Mouse (Mus musculus) G1E-ER4 (cell line): ENCODE results near the gene Pip5k1b. TPM values are rescaled to one million over a fixed set of nuclear protein-coding genes. Genes with fewer than 3 reads are reported as not detected.

Source experiments
- GATA1 ChIP-seq: IDR thresholded peaks from one replicate; pipeline ENCODE4 v1.8.0; 2012; ENCODE audit warnings: low read length, inconsistent platforms
- polyA plus RNA-seq: library from polyadenylated mRNA; stranded (reverse); fragments of >175 nt; gene quantifications from 2 replicates; pipeline ENCODE4 v1.2.3, GENCODE M21; 2012

Gene Pip5k1b
- polyA plus RNA-seq, 1 experiment: 10.6 TPM

DNA sequence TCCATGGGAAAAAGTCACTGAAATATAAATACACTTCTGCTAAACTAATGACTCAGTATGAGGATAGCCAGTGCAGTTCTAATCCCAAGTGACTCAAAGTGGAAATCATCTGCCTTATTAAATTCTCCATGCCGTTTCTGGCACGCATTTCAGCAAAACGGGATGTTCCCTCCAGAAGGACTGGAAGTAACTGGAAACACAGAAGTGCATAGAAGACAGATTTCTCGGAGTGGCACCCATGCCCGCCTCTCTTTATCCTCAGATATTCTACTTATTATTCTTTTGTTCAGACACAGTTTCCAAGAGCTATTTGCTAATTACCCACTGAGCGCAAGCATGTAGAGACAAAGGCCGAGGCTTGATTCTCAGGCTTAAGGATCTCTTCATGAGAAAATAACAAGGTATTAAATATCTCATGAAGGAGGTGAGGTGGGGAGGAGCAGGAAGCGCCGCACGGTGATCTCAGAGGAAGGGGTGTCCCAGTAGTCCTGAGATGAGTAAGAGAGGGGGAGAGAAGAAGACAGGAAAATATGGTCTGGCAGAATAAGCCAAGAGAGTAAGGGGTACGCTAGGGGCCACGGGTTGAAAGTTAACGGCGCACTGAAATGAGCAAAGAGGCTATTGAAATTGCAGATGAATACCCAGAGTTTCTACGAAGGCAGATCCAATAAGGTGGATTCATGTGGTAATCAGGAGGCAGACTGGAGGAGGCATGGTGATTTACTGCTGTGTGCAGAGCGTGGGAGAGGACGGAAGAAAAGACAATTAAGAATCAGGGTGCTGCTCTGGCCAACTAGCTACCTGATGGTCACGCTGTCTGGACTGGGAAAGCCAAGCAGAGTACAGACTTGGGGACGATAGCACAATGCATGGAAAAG lies 183.7 kb downstream of the Pip5k1b start:
- no peak for TF ChIP-seq GATA1

DNA sequence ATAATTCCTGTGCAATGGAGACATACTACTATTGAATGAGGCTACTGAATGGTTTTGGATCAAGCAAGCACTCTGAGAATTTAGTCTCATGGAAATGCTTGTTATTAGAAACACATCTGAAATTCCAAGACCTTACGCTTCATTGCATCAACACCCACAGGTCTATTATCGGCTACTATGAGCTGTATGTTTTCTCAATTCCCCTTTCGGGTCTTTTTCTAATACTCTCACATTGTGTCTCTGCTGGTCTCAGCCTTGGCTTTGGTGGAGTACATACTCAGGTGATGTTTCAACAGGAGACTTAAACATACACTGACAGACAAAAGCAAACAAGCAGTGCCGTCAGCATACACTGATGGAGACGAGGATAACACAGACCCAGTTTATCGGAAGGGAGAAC lies 187.3 kb downstream of the Pip5k1b start:
- no peak for TF ChIP-seq GATA1

DNA sequence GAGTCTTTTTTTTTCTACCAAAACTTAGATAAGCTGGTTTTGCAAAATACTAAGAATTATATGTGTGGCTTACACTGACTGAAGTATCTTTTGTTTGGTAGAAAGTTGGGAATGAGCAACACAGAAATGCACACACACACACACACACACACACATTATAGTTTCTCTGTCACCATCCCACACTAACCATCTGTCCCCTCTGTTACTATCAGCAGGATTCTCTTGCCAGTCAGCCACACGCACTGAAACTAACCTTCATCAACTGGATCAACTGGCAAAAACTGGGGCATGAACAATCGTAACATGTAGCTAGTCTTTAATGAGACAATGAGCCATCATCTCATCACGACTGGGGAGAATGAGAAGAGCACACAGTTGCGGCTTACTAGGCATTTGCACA lies 187.9 kb downstream of the Pip5k1b start:
- TF ChIP-seq GATA1: no peak

DNA sequence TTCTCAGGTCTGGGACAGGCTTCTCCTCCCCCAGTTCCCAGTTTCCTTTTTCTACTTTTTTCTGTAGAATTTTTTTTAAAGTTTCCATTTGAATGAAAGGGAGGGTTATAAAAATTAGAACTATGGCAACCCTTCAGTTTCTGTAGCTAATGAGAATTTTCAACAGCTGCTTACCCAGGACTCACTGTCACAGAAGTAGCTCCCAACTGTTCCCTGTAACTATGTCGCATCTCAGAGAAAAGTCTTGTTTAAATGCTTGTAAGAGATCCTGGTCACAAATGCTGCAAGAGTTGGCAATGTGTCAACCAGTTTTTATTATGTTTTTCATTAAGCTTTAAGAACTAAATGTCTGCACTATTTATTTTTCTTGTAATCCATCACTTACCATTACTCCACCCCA lies 188.9 kb downstream of the Pip5k1b start:
- no peak for TF ChIP-seq GATA1

DNA sequence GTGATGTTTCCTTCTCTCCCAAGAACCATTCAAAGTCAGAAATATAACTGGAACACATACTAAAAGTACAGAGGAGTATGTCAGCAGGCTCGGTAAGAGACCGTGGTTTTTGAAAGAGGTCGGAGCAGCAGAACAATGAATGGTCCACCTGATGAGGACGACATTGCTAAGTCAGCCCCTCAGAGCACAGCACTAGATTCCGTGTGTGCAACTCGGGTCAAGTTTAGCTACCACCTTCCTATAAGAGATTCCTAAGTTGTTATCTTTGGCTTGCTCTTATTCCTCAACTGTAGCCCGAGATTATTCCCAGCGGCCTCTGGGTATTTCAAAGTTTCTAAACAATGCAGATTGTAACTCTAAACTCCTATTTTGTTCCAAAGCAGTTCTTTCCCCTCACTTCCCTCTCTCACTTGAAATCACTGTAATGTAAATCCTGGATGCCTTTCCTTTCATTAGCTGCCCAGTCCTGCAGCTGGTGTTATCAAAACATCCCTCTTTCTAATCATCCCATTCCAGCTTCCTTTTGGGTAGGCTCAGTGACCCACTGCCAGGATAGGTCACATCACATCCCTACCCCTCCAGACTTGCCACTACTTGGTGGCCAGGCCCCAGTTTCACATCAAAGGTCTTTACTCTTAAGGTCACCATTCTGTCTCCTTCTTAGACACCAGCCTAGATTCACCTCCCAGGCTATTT lies 192.9 kb downstream of the Pip5k1b start:
- TF ChIP-seq GATA1: no peak

DNA sequence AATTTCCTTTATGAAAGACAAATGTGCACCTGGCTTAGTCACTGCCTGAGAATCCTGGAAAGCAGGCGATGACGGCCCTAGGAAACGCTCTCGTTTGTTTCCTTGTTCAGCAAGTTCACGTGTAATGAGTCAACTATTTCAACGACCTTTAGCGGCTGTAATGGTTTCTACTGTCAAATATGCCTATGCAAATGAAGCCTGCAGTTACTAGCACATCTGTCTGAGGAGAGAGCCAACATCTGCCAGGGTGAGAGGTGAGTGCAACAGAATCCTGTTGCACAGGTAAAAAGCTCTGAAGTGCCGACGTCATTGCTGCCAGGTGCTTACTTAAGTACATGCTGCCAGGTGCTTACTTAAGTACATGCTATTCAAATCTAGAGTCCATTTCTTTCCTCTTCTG lies 196.4 kb downstream of the Pip5k1b start:
- TF ChIP-seq GATA1: no peak

DNA sequence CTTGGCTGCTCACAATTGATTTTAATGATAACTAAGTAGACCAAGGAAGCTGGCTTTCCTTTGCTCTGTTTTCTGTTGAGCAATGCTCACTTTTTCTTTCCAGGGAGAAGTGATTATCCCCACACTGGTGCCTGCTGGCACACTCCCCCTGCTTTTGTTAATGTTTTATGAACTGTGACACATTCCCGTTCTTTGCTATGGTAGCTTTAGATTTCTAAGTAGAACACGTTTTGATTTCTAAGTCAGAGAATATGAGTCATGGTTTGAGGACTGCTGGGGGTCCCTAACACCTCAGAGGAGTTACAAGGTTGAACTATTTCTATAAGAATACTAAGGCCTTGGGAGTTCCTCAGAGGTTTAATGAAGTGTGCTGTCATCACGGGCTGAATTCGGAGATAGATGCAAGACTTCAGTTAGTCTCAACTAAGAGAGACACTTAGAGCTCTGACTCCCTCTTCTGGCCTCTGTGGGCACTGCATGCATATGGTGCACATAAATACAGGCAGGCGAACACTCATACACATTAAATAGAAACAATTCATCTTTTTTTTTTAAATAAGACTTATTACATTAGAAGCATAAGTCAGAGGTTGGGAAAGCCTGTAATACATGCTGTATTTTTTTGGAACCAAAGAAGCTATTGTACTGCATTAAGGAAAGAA lies 203.2 kb downstream of the Pip5k1b start:
- TF ChIP-seq GATA1: no peak

DNA sequence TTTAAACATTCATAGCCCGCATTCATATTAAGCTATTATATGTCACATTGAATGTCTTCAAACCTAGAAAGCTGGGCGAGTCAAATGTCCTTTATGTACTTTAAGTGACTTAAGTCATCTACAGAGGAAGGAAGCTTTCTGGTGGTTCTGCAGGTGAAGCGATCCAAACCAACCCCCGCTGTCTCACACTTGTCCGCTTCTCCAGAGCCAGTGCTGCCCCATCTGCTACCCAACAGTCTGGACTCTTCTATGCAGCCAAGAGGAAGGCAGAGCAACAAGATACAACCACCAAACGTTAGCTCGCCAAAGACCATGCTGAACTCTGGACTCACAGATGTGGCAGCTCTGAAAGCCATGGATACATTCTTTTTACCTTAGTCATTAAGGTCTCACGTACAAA lies 211.2 kb downstream of the Pip5k1b start:
- TF ChIP-seq GATA1: no peak

DNA sequence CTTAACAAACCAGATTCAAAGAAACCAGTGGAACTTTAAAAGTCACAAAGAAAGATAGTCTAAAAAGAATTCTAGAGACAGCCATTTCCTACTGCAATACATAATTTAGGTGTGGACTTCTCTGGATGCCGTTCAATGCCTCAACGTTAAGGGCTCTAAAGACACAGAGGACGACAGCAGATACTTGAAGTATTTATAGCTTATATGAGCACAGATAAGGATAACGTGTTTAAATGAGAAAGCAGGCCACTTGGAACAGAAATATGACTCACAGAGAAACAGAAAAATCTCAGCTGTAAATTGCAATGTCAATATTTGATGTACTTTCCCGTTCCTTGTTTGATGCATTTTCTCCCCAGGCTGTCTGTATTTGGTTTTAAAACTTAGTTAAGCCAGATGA lies 212.9 kb downstream of the Pip5k1b start:
- no peak for TF ChIP-seq GATA1

DNA sequence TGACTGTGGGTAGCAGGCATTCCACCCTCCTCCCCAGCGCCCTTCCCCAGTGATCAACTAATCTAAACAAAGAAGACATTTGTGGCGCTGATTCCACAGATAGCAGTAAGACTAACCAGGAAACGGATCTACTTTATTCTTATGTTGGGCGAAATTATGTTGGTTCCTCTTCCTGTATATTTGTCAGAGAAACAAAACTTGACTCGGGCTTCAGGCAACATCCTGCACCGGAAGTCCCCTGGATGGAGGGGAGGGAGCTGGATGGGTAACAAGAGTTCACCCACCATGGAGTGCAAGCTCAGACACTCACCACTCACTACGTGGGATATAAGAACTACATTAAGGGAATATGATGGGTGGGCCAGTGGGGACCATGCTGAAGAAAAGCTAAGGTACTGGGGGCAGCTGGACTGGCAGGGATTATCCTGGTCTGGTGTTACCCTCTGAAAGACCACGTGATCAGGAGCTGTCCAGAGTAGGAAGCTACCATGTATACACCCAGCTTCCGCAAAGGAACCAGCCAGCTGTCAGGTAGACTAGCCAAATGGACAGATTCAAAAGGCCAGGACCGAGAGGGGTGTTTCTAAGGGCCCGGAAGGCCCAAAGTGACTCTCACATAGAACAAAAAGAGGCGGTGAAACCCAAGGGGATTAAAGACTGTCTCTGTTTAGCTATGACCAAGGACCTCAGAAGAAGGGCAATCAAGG lies 219.1 kb downstream of the Pip5k1b start:
- no peak for TF ChIP-seq GATA1

DNA sequence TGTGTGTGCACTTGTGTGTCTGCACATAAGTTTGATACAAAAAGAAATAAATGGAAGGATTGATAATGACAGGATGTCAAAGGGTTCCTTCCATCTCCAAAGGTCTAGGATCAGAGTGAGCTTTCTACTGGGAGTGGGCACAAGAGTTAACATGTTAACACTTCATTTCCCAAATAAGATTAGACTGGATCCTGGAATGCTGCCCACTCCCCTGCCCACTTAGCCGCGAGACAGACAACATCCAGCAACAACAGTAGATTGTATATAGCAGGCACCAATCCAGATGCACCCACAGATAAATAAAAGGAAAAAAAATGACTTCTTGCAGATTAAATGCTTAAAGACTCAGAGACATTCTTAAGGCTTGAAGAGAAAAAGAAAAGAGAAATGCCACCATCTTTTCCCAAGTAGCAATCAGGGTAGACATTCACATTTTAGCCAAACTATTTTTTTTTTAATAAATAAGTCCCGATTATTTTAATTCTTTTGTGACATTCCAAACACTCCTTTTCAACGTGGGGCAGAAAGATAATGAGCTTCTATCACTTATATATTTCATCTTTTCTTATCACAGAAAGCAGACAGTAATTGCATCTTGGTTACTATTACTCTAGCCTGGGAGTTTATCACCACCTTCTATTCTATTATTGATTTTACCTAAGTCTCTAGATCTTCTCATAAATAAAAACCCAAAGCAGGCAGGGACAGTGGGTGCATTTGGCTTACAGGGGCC lies 219.9 kb downstream of the Pip5k1b start:
- TF ChIP-seq GATA1: no peak

DNA sequence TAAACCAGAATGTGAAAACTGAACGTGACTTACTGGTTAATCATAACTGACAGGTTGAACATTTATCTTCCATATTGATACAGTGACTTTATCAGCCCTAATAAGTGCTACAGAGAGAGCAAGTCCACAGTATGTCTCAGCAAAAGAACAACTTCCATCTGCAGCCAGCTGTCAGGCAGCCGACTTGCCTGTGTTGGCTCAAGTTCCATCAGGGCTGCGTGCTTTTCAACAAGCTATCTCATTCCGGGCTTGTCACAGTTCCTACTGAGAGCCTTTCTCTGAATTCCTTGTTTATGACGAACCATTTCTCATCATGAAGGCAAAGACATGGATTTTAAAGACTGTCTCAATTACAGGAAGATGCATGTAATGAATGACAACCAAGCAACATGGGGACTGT lies 222.7 kb downstream of the Pip5k1b start:
- no peak for TF ChIP-seq GATA1

DNA sequence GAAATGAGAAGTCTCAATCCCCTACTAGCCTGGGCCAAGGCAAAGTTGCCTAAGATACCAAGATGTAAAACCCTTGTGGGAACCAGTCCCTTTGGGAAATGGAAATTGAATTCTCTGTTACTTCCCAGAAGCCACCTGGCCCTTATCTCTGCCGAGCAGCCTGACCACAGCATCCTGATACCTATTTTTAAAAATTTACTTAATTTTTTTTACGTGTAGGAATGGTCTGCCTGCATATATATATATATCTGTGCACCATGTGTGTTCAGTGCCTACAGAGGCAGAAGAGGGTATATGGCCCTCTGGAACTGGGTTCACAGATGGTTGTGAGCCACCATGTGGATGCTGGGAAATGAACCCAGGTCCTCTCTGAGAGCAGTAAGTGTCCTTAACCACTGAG lies 224.4 kb downstream of the Pip5k1b start:
- no peak for TF ChIP-seq GATA1

DNA sequence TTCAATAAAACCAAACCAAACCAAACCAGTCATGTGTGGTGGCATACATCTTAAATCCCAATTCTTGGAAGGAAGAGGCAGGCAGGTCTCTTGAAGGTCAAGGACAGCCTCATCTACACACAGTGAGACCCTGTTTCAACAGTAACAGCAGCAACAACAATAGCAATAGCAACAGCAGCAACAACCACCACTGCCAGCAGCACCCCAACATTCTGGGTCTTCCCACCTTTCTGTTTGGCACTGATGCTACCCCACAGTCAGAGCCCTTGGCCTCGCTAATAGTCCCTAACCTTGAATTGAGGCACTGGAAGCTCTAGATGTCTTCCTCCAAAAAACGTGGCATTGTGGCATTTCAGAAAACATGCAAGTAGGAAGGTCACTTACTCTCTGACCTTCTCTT lies 225.3 kb downstream of the Pip5k1b start:
- no peak for TF ChIP-seq GATA1

DNA sequence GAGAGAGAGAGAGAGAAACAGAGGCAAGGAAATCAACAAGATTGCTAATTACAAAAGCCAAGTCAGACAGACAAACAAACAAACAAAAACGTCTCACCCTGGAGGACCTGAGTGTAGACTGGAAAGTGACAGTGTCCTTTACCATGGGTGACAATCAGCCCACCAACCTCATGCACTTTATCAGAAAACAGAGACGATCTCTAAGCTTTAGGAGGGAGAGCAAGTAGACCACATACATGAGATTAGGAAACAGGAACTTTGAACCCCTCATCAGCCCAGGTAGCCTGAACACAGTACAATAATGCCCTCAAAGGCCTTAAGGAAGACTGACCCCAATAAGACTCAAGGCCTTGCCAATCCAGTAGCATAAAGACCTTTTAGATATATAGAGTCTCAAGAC lies 227.8 kb downstream of the Pip5k1b start:
- no peak for TF ChIP-seq GATA1
